Mouse (Mus musculus) ES-Bruce4 (cell line): ENCODE measurements around the gene Tmigd3. TPM values are rescaled to one million over a fixed set of nuclear protein-coding genes. Genes with fewer than 3 reads are reported as not detected.

Source experiments
- H3K27ac ChIP-seq: 2 replicates; pipeline ENCODE4 v1.5.1; 2012; ENCODE audit warnings: low read length, inconsistent platforms; ENCODE audit not compliant: insufficient read depth
- H3K27me3 ChIP-seq: 2 replicates; pipeline ENCODE4 v1.6.1; 2012; ENCODE audit warnings: mild to moderate bottlenecking, low read length, inconsistent platforms; ENCODE audit not compliant: control insufficient read depth, poor library complexity, insufficient read depth, severe bottlenecking
- H3K36me3 ChIP-seq: 2 replicates; pipeline ENCODE4 v1.6.1; 2012; ENCODE audit warnings: inconsistent platforms, mild to moderate bottlenecking, low read length, moderate library complexity; ENCODE audit not compliant: control insufficient read depth, poor library complexity, insufficient read depth, severe bottlenecking
- H3K4me1 ChIP-seq: one replicate; pipeline ENCODE4 v1.8.1; 2011; ENCODE audit warnings: low read length; ENCODE audit not compliant: control insufficient read depth, insufficient read depth
- H3K4me3 ChIP-seq: 2 replicates; pipeline ENCODE4 v1.5.1; 2011; ENCODE audit warnings: low read depth, mild to moderate bottlenecking, low read length
- H3K9ac ChIP-seq: 2 replicates; pipeline ENCODE4 v1.6.1; 2012; ENCODE audit warnings: low read depth, mild to moderate bottlenecking, inconsistent platforms; ENCODE audit not compliant: poor library complexity, severe bottlenecking
- H3K9me3 ChIP-seq: replicated peaks from 2 replicates; pipeline ENCODE4 v1.6.1; 2012; ENCODE audit warnings: mild to moderate bottlenecking, low read length, inconsistent platforms; ENCODE audit not compliant: control insufficient read depth, poor library complexity, insufficient read depth, severe bottlenecking
- CTCF ChIP-seq: IDR thresholded peaks from one replicate; pipeline ENCODE4 v1.8.1; 2011; ENCODE audit warnings: low read depth, low read length
- EP300 ChIP-seq: IDR thresholded peaks from 2 replicates; pipeline ENCODE4 v1.6.1; 2011; ENCODE audit warnings: low read depth, low read length; ENCODE audit not compliant: insufficient read depth
- POLR2A ChIP-seq: IDR thresholded peaks from one replicate; pipeline ENCODE4 v1.8.1; 2011; ENCODE audit warnings: low read length; ENCODE audit not compliant: insufficient read depth
- polyA plus RNA-seq: library from polyadenylated mRNA; stranded (reverse); fragments of >200 nt; gene quantifications from 2 replicates; pipeline ENCODE4 v1.2.4, GENCODE M21; 2011; ENCODE audit warnings: low read depth; ENCODE audit not compliant: missing spikeins, insufficient read depth, insufficient read length

Tmigd3 gene
- polyA plus RNA-seq, 1 experiment: not detected

DNA sequence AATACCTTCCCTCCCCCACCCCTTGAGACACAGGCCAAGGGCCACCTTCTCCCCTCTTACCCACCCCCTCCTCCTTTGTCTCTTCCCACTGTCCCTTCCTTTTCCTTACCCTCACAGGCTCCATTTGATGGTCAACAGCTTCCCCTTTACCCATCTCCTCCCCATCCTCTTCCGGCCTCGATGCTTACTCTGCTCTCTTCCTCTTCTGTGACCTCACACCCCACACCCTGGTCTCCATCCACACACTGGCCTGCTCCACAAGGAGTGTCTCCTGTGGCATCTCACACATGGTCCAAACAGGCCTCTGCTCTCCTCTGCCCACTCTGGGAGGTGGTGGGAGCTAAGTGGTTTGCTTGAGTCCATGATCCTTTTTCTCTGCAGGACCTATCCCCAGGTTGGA lies 7.2 kb downstream of the Tmigd3 start:
- H3K36me3 ChIP-seq: no peaks in the 10 kb centered on the region
- no peak overlapping the region for H3K27ac ChIP-seq
- H3K4me1 ChIP-seq: no peaks in the 10 kb centered on the region
- no peak overlapping the region for H3K9ac ChIP-seq
- no peaks in the 10 kb centered on the region for H3K9me3 ChIP-seq
- no peak overlapping the region for H3K4me3 ChIP-seq
- TF ChIP-seq POLR2A (no peak), EP300 (no peak), CTCF (no peak)
- H3K27me3 ChIP-seq: no peaks in the 10 kb centered on the region; the same call in 1 of the 2 replicates

DNA sequence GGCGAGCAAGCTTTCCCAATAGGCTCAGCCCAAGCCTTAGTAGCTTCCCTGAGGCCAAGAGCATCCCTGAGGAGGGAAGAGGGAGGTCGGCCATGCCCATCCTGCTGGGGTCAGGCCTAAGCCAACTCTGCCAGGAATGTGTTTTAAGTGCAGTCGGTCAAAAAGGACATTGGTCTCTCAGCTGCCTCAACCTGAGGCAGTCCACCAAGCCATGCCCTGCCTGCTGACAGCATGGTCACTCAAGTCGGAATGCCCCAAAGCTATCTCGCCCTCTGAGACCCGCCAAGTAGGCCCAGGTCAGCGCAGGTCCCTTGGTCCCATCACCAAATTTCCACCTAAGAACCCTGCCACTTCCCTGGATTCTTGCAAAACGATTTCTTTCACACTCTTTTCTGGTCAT lies 8.0 kb downstream of the Tmigd3 start:
- TF ChIP-seq POLR2A (no peak), EP300 (no peak), CTCF (no peak)
- Histone ChIP-seq H3K4me3 (no peak overlapping the region), H3K27me3 (no peaks in the 10 kb centered on the region; the same call in 1 of the 2 replicates), H3K36me3 (no peaks in the 10 kb centered on the region), H3K9me3 (no peaks in the 10 kb centered on the region), H3K9ac (no peak overlapping the region), H3K27ac (no peak overlapping the region), H3K4me1 (no peaks in the 10 kb centered on the region)

DNA sequence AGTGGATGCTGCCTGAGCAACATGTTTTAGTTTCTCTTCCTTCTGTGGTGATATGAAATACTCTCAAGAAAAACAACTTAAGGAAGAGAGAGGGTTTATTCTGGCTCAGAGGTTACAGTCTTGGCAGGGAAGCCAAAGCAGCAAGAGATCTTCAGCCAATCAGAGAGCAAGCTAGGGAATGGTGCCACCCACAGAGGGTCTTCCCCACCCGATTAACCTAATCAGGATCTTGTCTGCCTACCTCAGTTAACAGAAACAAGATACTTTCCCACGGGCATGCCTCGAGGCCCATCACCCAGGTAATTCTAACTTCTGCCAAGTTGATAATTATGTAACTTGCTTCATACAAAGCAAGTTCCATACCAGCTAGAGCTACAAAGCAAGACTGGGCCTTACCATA lies 9.7 kb downstream of the Tmigd3 start:
- Histone ChIP-seq H3K27ac (no peak overlapping the region), H3K4me1 (no peaks in the 10 kb centered on the region), H3K27me3 (no peaks in the 10 kb centered on the region; the same call in 1 of the 2 replicates), H3K36me3 (no peaks in the 10 kb centered on the region), H3K4me3 (no peak overlapping the region), H3K9ac (no peak overlapping the region), H3K9me3 (no peaks in the 10 kb centered on the region)
- TF ChIP-seq CTCF (no peak), POLR2A (no peak), EP300 (no peak)

DNA sequence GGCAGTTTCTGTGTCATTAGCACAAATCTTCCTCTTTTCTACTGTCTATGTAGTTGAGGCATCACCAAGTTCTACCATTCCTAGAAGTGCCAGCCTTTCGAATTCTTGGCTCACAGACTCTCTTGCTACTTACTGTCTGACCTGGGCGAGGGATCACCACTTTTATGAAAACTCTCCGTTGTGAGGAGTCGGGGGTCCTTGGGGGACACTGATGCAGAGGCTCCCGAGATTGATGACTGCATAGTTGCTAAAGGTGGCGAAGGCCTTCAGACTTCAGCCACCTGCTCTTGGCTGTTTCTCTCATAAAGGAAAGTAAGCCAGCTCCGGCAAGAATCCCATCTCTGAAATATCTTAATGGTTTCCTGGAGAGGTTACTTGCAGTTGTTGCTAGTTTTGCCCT lies 11.4 kb downstream of the Tmigd3 start:
- Histone ChIP-seq H3K36me3 (no peaks in the 10 kb centered on the region), H3K9ac (no peak overlapping the region), H3K9me3 (no peaks in the 10 kb centered on the region), H3K4me3 (no peak overlapping the region), H3K27ac (no peak overlapping the region), H3K4me1 (no peaks in the 10 kb centered on the region), H3K27me3 (no peaks in the 10 kb centered on the region; the same call in 1 of the 2 replicates)
- TF ChIP-seq CTCF (no peak), POLR2A (no peak), EP300 (no peak)

DNA sequence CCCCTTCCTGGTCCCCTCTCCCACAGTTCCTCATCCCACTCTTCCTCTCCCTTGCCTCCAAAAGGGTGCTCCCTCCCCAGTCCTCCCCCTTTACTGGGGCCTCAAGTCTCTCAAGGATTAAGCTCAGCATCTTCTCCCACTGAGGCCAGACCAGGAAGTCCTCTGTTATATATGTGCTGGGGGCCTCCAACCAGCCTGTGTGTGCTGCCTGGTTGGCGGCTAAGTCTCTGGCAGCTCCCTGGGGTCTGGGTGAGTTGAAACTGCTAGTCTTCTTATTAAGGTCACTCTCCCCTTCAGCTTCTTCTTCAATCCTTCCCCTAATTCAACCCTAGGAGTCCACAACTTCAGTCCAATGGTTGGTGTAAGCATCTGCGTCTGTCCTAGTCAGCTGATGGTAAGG lies 12.4 kb downstream of the Tmigd3 start:
- TF ChIP-seq POLR2A (no peak), CTCF (no peak), EP300 (no peak)

DNA sequence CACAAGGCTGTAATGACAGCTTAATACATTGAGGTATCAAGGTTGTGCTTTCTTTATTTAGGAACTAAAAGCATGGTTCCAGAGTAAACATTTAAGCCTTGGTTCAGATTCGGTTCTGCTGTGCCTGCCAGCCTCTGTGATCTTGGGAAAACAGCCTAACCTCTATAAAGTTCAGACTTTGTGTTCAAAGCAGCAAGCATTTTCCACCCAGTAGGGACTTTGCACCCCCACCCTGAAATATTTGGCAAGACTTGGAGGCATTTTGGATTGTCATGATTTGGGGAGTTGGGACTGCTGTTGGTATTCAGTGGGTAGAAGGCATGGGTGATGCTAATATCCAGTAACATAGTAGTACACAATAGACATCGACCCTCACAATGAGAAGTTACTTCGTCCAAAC lies 18.3 kb downstream of the Tmigd3 start:
- H3K4me1 ChIP-seq: peaks cover 2% of the 10 kb centered on the region
- H3K27me3 ChIP-seq: no peaks in the 10 kb centered on the region
- H3K9ac ChIP-seq: no peak overlapping the region
- no peak for TF ChIP-seq CTCF
- no peak for TF ChIP-seq EP300
- TF ChIP-seq POLR2A: no peak
- H3K36me3 ChIP-seq: no peaks in the 10 kb centered on the region
- no peaks in the 10 kb centered on the region for H3K9me3 ChIP-seq
- H3K4me3 ChIP-seq: no peak overlapping the region
- no peak overlapping the region for H3K27ac ChIP-seq

More for the DNA sequence above, 12.4 kb downstream of the Tmigd3 start:
- Histone ChIP-seq H3K27ac (no peak overlapping the region), H3K4me1 (no peaks in the 10 kb centered on the region), H3K9me3 (no peaks in the 10 kb centered on the region), H3K9ac (no peak overlapping the region), H3K4me3 (no peak overlapping the region), H3K27me3 (no peaks in the 10 kb centered on the region), H3K36me3 (no peaks in the 10 kb centered on the region)
